Mouse (Mus musculus): ENCODE data around the gene Gar1.

The Gar1 gene

DNA sequence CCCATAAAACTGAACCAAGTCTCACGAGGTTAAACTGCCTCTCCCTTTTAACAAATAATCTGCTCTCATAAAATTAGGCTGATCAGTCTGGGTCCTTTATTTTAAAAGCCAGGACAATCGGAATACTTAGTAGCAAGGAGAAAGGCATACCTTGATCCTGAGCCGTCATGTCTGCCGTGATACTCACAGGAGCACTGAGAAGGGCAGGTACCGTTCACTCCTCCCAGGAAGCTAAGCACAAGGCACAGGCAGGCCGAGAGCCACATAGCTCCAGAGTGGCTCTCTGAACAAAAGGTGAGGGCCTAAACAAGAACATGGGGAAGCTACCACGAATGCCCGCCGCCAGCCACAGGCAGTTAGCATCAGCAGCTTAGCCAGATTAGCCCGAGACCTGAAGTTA, 27.4 kb downstream of the Gar1 start, which contains the start of gene Lrit3:
Gene Lrit3 (minus strand): TSS at position 266 of the 400 bp plus-strand sequence.
- no peak for DNase-seq (ENCODE audit: low read depth in 2 of 2, low spot score in 2 of 2)

GRCm38 (mm10) chr3:129799011-129799410, 32.2 kb downstream of the Gar1 start:
- no peak for DNase-seq (ENCODE audit: low read depth in 2 of 2, low spot score in 2 of 2)

DNA sequence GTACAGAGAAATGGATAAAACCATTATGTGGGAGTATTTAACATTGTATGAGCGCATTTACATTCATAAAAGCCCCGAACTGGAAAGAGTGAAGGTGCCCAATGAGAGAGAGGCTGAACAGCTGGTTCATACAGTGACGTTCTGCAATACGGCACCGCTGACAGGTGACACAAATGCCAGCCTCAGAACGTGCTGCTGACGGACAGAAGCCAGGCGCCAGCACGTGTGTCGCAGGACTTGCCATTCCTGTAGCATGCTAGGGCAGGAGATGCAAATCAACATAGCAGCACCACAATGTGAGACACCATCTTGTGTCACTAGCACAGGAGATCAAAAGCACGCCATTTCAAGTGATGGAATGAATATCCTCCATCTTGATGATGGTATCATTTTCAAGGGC, 32.6 kb downstream of the Gar1 start:
- DNase-seq (ENCODE audit: low read depth in 2 of 2, low spot score in 2 of 2) = no peak

DNA sequence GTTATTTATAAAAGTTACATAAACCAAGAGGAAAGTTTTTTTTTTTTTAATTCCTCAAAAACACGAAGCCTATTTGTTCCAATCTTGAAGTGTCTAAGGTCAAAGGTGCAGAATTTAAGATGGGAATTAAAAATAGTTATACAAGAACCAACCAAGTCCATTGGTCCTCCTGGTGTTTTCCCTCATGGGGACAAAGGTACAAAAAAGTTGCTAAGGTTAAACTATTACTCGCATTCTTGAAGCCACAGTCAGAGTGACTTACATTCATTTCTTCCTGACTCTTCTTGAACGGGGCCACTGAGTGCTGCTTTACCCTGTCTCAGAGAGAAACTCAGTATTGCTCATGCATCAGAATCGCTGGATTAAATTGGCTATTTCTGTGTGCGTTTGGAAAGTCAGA, 33.9 kb downstream of the Gar1 start:
- no peak for DNase-seq (ENCODE audit: low read depth in 2 of 2, low spot score in 2 of 2)

DNA sequence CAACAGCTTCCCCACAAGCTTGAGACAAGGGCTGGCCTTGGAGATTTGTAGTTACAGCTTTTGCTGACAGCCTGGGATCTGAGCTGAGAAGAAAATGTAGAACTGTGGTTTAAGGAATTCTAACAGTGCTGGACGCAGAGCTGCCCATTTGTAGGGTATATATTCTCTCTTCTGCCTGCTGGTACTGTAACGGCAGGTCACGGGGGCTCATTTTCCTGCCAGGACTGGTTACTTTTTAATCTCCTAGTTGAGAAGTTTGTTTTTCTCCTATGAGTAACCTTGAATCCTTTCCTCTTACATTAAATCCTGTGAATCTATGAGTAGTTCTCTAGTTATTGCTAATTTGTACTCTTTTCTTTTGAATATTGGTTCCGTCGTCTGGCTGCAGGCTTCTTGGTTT, 37.4 kb downstream of the Gar1 start:
- no peak for DNase-seq (ENCODE audit: low read depth in 2 of 2, low spot score in 2 of 2)

GRCm38 (mm10) chr3:129782746-129783145, 48.5 kb downstream of the Gar1 start:
- no peak for DNase-seq (ENCODE audit: low read depth in 2 of 2, low spot score in 2 of 2)

GRCm38 (mm10) chr3:129781435-129781834, 49.8 kb downstream of the Gar1 start:
- no peak for DNase-seq (ENCODE audit: low read depth in 2 of 2, low spot score in 2 of 2)
